Mouse (Mus musculus) gonadal fat pad, adult 2 months (tissue): ENCODE measurements around the gene Atf7ip. TPM values are rescaled to one million over a fixed set of nuclear protein-coding genes. Genes with fewer than 3 reads are reported as not detected.
A peak's percentile ranks its signal among the peaks of the same experiment; 100 is the strongest.
"Not testable (repeated sequence)": the region's sequence is repeated elsewhere in the genome, so short reads cannot be mapped to it uniquely, and the experiment has no call there.

ENCODE experiments used
- DNase-seq: peaks from one replicate; pipeline ENCODE4 v3.0.0-alpha.2; 2012; ENCODE audit warnings: low read depth
- polyA plus RNA-seq: library from polyadenylated mRNA; depleted of rRNA; stranded (reverse); fragments of >200 nt; gene quantifications from 2 replicates; pipeline ENCODE4 v1.2.3, GENCODE M21; 2012; rRNA removed

Atf7ip gene
- polyA plus RNA-seq: 14.7 and 19.9 TPM in 2 replicates

- DNase-seq: not testable (repeated sequence)
Observed at GRCm38 (mm10) chr6:136505867-136506266, at the start of gene Atf7ip. Gene Atf7ip, plus strand, starts transcription at chr6:136506167.

GRCm38 (mm10) chr6:136456302-136456701 is 49.7 kb upstream of the Atf7ip start:
- no peak for DNase-seq

GRCm38 (mm10) chr6:136459156-136459555 is 46.8 kb upstream of the Atf7ip start:
- no peak for DNase-seq

GRCm38 (mm10) chr6:136463491-136463890 is 42.5 kb upstream of the Atf7ip start:
- no peak for DNase-seq

GRCm38 (mm10) chr6:136464121-136464621 is 41.8 kb upstream of the Atf7ip start:
- no peak for DNase-seq

- no peak for DNase-seq
Observed at GRCm38 (mm10) chr6:136465021-136465420, 40.9 kb upstream of the Atf7ip start.

GRCm38 (mm10) chr6:136465959-136466381 is 40.0 kb upstream of the Atf7ip start:
- DNase-seq: no peak

- no peak for DNase-seq
Observed at GRCm38 (mm10) chr6:136466956-136467750, 38.8 kb upstream of the Atf7ip start.

- no peak for DNase-seq
Observed at GRCm38 (mm10) chr6:136467837-136468236, 38.1 kb upstream of the Atf7ip start.

GRCm38 (mm10) chr6:136468401-136468912 is 37.5 kb upstream of the Atf7ip start:
- peak; percentile 98 for DNase-seq

- no peak for DNase-seq
Observed at GRCm38 (mm10) chr6:136468974-136469792, 36.8 kb upstream of the Atf7ip start.

GRCm38 (mm10) chr6:136469807-136470206 is 36.2 kb upstream of the Atf7ip start:
- no peak for DNase-seq

- DNase-seq: no peak
Observed at GRCm38 (mm10) chr6:136470321-136471230, 35.4 kb upstream of the Atf7ip start.

GRCm38 (mm10) chr6:136471601-136472000 is 34.4 kb upstream of the Atf7ip start:
- no peak for DNase-seq

GRCm38 (mm10) chr6:136472779-136473178 is 33.2 kb upstream of the Atf7ip start:
- DNase-seq: no peak

GRCm38 (mm10) chr6:136473472-136474129 is 32.4 kb upstream of the Atf7ip start:
- no peak for DNase-seq

- DNase-seq: no peak
Observed at GRCm38 (mm10) chr6:136475171-136475860, 30.7 kb upstream of the Atf7ip start.

- DNase-seq: no peak
Observed at GRCm38 (mm10) chr6:136477878-136478277, 28.1 kb upstream of the Atf7ip start.

- DNase-seq: no peak
Observed at GRCm38 (mm10) chr6:136483531-136483930, 22.4 kb upstream of the Atf7ip start.

GRCm38 (mm10) chr6:136484093-136484492 is 21.9 kb upstream of the Atf7ip start:
- DNase-seq: no peak
